Mouse (Mus musculus): ENCODE data around the gene Adra1b.

DNA sequence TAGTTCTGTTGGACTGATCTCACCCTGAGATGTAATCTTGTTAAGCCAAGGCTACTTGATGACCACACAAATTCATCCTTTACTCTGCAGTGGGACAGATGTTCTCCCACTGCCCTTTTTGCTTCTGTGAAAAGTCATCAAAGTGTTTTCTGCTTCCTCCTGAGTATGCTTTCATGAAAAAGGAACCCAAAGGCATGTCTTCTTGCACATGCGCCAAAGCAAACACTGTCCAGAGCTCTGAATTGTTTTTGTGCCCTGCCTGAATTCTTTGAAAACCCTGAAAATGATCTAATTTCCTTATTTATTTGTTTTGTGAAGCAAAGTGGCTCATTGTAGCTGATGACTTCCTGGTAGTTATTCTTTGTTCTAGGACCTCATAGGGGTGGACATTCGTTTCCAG is 20.7 kb upstream of the Adra1b start:
- no peak for TF ChIP-seq CTCF (IDR thresholded peaks at IDR 0.05)
- no peak for TF ChIP-seq EP300 (IDR thresholded peaks at IDR 0.05)

Data from lung, postnatal 0 days (tissue).